Comparison of ENCODE assay signal across 26 mouse cellular contexts in genomic region chr15:10838584-10839288, GRCm38 (mm10).
DNase-seq lines count a peak whose midpoint lies in the region; ATAC-seq lines count a peak whose summit lies in the region.
"Had no signal": no experiment of that assay in that cellular context is flagged by ENCODE, and none has a peak within 500 bp of the region (broad histone marks: within the 10 kb centered on the region; RNA-seq: fewer than 3 reads in every experiment).

No protein-coding gene starts in this region.

- H3K36me3 ChIP-seq in stomach, embryonic 14.5 days (ENCODE audit: control insufficient read depth, insufficient read depth, low read length): no peaks in the 10 kb centered on the region
- no peaks in the 10 kb centered on the region for H3K36me3 ChIP-seq in stomach, embryonic 16.5 days (ENCODE audit: control insufficient read depth, insufficient read depth, low read length)
- H3K36me3 ChIP-seq: embryonic facial prominence, embryonic 10.5 days; embryonic facial prominence, embryonic 12.5 days; forebrain, embryonic 10.5 days; forebrain, embryonic 12.5 days; G1E had no signal

- H3K4me2 ChIP-seq in stomach, embryonic 14.5 days (replicated peaks; ENCODE audit: low read depth, low read length): no peak overlapping the region
- no peak overlapping the region for H3K4me2 ChIP-seq in stomach, embryonic 16.5 days (ENCODE audit: low read depth, low read length)
- H3K4me2 ChIP-seq: embryonic facial prominence, embryonic 12.5 days; forebrain, embryonic 12.5 days had no signal

- no peaks in the 10 kb centered on the region for H3K27me3 ChIP-seq in stomach, embryonic 14.5 days (ENCODE audit: control insufficient read depth, insufficient read depth, low read length)
- H3K27me3 ChIP-seq in stomach, embryonic 16.5 days (ENCODE audit: control insufficient read depth, insufficient read depth, low read length): no peaks in the 10 kb centered on the region
- H3K27me3 ChIP-seq: CH12.LX; embryonic facial prominence, embryonic 12.5 days; forebrain, embryonic 12.5 days had no signal

- H3K9ac ChIP-seq in stomach, embryonic 14.5 days (replicated peaks; ENCODE audit: low read depth, low read length): no peak overlapping the region
- H3K9ac ChIP-seq in stomach, embryonic 16.5 days (ENCODE audit: low read length): no peak overlapping the region
- H3K9ac ChIP-seq: embryonic facial prominence, embryonic 12.5 days; forebrain, embryonic 12.5 days had no signal

- peaks cover 5% of the 10 kb centered on the region; the same call in 1 of the 2 replicates for H3K4me1 ChIP-seq in stomach, embryonic 14.5 days (ENCODE audit: control insufficient read depth, insufficient read depth, low read length)
- peaks cover 7% of the 10 kb centered on the region; the same call in 1 of the 2 replicates for H3K4me1 ChIP-seq in stomach, embryonic 16.5 days (ENCODE audit: control insufficient read depth, insufficient read depth, low read length)
- H3K4me1 ChIP-seq: embryonic facial prominence, embryonic 10.5 days; embryonic facial prominence, embryonic 12.5 days; forebrain, embryonic 10.5 days; forebrain, embryonic 12.5 days had no signal

- H3K4me3 ChIP-seq in stomach, embryonic 14.5 days (ENCODE audit: low read depth, low read length): no peak overlapping the region
- H3K4me3 ChIP-seq in stomach, embryonic 16.5 days (replicated peaks; ENCODE audit: low read length): no peak overlapping the region
- H3K4me3 ChIP-seq: embryonic facial prominence, embryonic 10.5 days; embryonic facial prominence, embryonic 12.5 days; erythroblast, embryonic 14.5 days; forebrain, embryonic 10.5 days; forebrain, embryonic 12.5 days had no signal

- DNase-seq in 3T3-L1 (ENCODE audit: low read depth, low spot score) (peak; percentile 23), NIH3T3 (ENCODE audit: low read depth) (peak; percentile 51)
- no peak for DNase-seq in adrenal gland, postnatal 4 days (ENCODE audit: low spot score in 2 of 2)
- no peak for DNase-seq in layer of hippocampus, adult 9-10 months (ENCODE audit: low spot score)
- no peak for DNase-seq in kidney, postnatal 10 days
- no peak for DNase-seq in right cerebral cortex, postnatal 10 days (ENCODE audit: low spot score in 2 of 2)
- DNase-seq: adrenal gland, adult 2 months; adrenal gland, postnatal 10 days; adrenal gland, postnatal 25 days; B cell, adult 2 months; cerebellum, adult 11-12 months; cerebellum, adult 2 months; cerebellum, adult 9-10 months; cerebellum, postnatal 25 days had no signal

- WGBS in stomach, embryonic 14.5 days: 56% methylated on average over 1 of the region's 1 CpGs
- 68% methylated on average over 1 of the region's 1 CpGs for WGBS in stomach, embryonic 16.5 days

- peak; percentile 61; the same call in 1 of the 2 replicates for ATAC-seq in stomach, embryonic 14.5 days (ENCODE audit: insufficient number of reproducible peaks, insufficient read depth, low FRiP score, low read depth)
- peak; percentile 51; the same call in 1 of the 2 replicates for ATAC-seq in stomach, embryonic 16.5 days (ENCODE audit: insufficient read depth, low FRiP score)
- ATAC-seq: CD4-positive, CD25-positive, alpha-beta regulatory T cell, adult 4 months; forebrain, embryonic 14.5 days; forebrain, embryonic 16.5 days had no signal

- no peaks in the 10 kb centered on the region for H3K9me3 ChIP-seq in stomach, embryonic 14.5 days (ENCODE audit: control insufficient read depth, low read depth, low read length)
- no peaks in the 10 kb centered on the region for H3K9me3 ChIP-seq in stomach, embryonic 16.5 days (replicated peaks; ENCODE audit: control insufficient read depth, low read length)
- H3K9me3 ChIP-seq: embryonic facial prominence, embryonic 10.5 days; embryonic facial prominence, embryonic 12.5 days; forebrain, embryonic 10.5 days; forebrain, embryonic 12.5 days; G1E had no signal

- no peak overlapping the region for H3K27ac ChIP-seq in stomach, embryonic 14.5 days (ENCODE audit: low read length)
- no peak overlapping the region for H3K27ac ChIP-seq in stomach, embryonic 16.5 days (ENCODE audit: low read length)
- H3K27ac ChIP-seq: embryonic facial prominence, embryonic 10.5 days; embryonic facial prominence, embryonic 12.5 days; forebrain, embryonic 10.5 days; forebrain, embryonic 12.5 days had no signal

Comparison
In these comparisons a context has a peak if more than half of its experiments do, and no peak if none do; other contexts are left out.
1. DNase-seq: peak in 3T3-L1 (single experiment) and NIH3T3 (single experiment); none in adrenal gland, postnatal 4 days (0 of 2), layer of hippocampus, adult 9-10 months (single experiment), kidney, postnatal 10 days (single experiment) and right cerebral cortex, postnatal 10 days (0 of 2).